Mouse (Mus musculus) adipose tissue, adult 10 weeks (tissue): ENCODE measurements around the gene Glis3. TPM values are rescaled to one million over a fixed set of nuclear protein-coding genes. Genes with fewer than 3 reads are reported as not detected.

Experiments used
- polyA plus RNA-seq: library from polyadenylated mRNA; stranded (reverse); fragments of 350-450 nt; fragmentation: Illumina TruSeq; extraction: RNeasy Lipid Tissue Mini Kit (QIAGEN cat#74804); gene quantifications from one replicate; pipeline ENCODE4 v1.2.3, GENCODE M21; 2014; ENCODE audit warnings: low read depth, low replicate concordance

Glis3 gene
- polyA plus RNA-seq: 9.8 TPM

DNA sequence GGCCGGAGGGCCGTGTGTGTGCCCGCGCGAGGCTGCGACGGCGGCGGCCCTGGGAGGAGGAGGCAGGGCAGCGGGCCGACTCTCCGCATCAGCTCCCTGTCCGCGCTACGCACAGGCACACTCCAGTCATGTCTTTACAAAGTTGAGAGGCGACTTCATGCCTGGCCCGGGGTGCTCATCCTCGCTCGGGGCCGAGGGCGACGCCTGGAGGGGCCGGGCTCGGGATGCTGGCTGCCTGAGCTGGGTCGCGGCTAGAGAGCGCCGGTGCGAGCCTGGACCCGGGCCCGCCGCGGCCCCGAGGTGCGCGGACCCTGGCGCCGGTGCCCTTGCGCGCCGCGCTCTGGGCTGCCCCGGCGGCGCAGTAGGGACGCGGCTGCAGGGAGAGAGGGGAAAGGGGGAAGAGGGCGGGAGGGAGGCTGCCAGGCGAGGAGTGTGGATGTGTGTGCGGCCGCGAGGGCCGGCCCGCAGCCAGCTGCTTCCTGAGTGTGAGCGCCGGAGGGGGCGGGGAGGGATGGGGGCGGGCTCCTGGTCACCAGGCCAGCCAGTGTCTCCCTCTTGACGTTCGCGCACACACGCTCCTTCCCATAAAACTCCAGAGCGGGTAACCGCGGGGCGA lies at the start of gene Glis3:
Gene Glis3 (minus strand): TSS at position 302 of the 616 bp plus-strand sequence.

Other genes with a start within 250 kb of the Glis3 start
- 152 TPM for gene Slc1a1, start 155.0 kb upstream of the Glis3 start, polyA plus RNA-seq